Mouse (Mus musculus): ENCODE measurements at regions not wholly inside any gene's neighbourhood (a gene's known extent, or its start where the extent isn't known, plus 50 kb on each side); places are given as distances from the start of the nearest gene placed in this dataset.

DNA sequence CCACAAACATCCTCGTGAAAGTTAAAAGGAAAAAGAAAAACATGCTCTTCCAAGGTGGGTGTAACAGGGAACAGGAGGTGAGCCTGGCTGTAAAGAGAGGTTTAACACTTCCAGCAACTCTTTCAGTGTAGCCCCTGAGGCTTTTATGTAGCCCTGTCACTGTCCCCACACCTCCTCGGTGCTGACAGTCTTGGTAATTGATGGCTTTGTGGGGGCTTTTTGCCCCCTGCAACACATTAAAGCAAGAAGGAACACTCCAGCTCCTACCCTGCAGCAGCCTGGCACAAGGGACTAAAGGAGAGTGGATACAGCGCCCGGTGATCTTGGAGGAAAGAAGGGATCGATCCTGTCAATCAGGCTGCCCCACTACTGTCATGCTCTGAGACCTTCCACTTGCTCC is 181.8 kb downstream of the Fam169b start:
- ATAC-seq (replicated peaks; ENCODE audit: low read depth, poor library complexity, severe bottlenecking): no peak

DNA sequence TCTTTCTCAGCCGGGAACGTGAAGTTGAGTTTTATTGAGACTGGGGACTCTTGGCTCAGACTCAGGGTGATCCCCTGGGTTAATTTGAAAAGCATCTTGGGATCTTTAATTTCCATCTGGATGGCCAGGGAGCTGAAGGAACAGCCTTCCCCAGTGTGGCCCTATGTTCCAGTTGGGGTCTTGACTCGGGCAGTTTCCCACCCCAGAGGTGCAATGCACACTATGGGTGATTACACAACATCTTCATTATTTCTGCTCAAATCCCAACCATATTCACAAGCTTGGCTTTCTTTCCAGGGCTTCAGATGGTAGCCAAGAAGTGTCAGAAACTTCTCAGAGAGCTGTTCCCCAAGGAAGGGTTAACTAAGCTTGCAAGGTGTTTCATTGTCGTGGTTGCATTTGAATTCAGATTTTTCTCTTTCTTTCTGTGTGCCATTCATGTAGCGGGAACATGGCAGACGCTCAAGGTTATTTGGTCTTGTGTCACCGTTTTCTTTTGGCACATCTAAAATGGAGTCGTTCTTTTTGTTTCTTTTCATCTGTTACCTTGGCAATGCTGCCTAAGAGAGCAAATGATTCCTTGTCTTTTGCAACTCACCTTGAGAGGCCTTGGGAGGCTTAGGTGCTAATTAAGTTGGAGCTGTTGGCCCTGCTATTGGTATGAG is 179.5 kb downstream of the Fam169b start:
- ATAC-seq (replicated peaks; ENCODE audit: low read depth, poor library complexity, severe bottlenecking): no peak

DNA sequence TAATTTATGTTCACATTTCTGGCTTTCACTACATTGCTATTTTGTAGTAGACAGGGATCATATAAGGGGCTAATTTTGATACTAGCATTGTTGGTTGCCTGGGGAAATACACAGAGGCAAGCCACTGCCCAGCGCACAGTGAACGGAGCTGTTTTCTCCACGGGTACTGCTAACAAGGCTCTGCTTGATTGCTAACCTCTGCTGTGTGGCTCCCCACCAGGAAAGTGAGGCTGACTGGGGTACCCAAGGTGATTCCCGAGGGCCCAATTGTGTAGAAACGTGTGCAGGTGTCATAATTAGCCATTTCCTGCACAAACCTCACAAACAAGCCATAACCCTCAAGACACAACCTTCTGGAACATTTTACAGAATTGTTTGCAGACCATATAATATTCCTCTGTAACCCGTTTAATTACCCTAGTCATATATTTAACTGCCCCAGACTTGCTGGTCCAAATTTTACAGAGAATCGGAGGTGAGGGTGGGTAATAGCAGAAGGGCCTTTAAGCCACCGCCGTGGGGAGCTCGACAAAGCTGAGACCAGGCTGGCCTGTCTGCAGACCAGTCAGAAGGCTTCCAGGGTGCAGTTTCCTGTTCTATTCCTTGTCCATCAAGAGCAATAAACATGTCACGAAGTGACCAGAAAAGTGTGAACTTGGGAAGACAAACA is 170.9 kb downstream of the Fam169b start:
- ATAC-seq (replicated peaks; ENCODE audit: low read depth, poor library complexity, severe bottlenecking): no peak

DNA sequence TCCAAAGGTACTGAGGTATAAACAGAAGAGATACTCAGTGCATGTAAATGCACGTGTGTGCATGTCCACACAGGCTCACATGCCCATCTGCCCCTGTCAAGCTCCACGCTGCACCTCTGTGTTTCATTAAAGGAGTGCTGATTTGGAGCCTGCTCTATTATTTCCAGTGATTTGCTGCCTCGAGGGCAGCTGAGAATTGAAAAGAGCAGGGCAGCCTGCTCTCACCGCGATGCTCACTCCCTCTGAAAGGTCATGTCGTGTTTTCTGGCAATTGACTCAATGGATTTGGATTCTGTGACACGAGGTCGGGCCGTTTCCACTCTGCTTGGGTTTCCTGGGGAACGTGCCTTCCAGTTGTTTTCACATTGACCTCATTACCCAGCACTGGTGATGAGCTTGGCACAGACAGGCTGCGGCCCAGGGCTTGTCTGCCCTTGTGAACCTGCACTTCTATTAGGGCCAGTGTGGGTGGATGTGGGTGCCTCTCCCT is 167.1 kb downstream of the Fam169b start:
- no peak for ATAC-seq (replicated peaks; ENCODE audit: low read depth, poor library complexity, severe bottlenecking)

DNA sequence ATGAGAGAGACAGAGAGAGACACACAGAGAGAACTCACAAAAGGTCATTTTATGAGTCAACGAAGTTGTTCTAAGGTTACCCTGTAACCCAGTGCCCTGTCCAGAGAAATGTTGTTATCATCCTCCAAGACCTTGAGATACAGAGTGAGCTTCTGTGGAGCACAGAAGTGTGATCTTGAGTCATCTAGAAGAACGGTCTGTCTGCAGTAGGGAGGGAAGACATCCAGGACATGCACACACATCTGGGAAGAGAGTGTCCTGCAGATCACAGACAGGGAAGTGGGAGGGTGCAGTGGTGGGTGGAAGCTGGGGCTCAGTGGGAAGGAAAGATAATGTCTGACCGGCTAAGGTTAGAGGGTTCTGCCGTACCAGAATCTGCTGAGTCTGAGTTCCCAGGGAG is 155.3 kb downstream of the Fam169b start:
- no peak for ATAC-seq (replicated peaks; ENCODE audit: low read depth, poor library complexity, severe bottlenecking)

DNA sequence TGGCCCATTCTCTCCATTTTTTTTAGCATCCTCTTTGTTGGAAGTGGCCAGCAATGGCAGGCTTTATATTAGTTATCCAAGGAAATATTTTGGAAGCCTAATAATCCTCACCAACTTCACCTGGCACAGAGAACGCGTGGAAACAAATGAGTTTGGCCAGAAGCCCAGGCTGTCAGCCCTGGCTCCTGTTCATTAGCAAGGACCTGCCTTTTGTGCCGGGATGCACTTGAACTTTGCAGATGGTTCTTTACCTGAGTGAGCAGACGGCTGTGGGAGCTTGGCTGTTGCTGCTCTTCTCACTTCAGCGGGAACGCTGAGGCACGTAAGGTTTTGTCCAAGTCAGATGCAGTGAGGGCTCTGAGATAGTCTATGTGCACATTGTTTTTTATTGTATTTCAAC is 142.3 kb downstream of the Fam169b start:
- no peak for ATAC-seq (replicated peaks; ENCODE audit: low read depth, poor library complexity, severe bottlenecking)

DNA sequence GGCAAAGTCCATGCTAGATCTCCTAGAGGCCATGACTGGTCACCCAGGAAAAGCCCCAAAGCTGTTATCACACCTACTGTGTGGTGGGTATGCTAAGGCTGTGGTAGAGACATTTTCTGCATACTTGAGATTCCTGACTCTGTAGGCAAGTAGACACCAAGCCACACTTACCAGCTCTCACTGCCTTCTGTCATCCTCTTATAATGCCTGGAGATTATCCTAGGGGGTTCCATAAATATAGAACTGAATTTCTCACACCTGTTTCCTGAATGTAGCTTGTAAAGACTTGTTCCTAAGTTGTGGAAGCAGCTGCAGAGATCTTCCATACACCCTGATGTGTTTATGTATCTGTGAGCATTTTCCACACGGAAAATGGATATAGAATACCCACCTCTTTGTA is 139.1 kb downstream of the Fam169b start:
- no peak for ATAC-seq (replicated peaks; ENCODE audit: low read depth, poor library complexity, severe bottlenecking)

Measured in common myeloid progenitor, adult 5-6 weeks (primary cell).